Mouse (Mus musculus) spleen, adult 2 months (tissue): ENCODE results near the gene Ophn1.

Experiments
- CTCF ChIP-seq: fragments of 200-500 bp; IDR thresholded peaks from 2 replicates; pipeline ENCODE4 v1.5.1; 2011; ENCODE audit warnings: mild to moderate bottlenecking, inconsistent platforms; ENCODE audit not compliant: insufficient read depth, insufficient read length, insufficient replicate concordance; ENCODE audit errors: extremely low read depth
- POLR2A ChIP-seq: fragments of 200-500 bp; IDR thresholded peaks from 2 replicates; pipeline ENCODE4 v1.6.1; 2011; ENCODE audit warnings: low read depth, low read length, inconsistent platforms

- no peak for TF ChIP-seq CTCF
- no peak for TF ChIP-seq POLR2A
Observed at GRCm38 (mm10) chrX:98618865-98619264, 272.0 kb downstream of the Ophn1 start.
